Mouse (Mus musculus) forebrain, embryonic 16.5 days (tissue): Measurements from ENCODE around the gene Pfpl. TPM values are rescaled to one million over a fixed set of nuclear protein-coding genes. Genes with fewer than 3 reads are reported as not detected.

ENCODE experiments used
- ATAC-seq: fragments of 200-750 bp; cut with Nextera tagmentation; 2 replicates; pipeline ENCODE4 v1.8.0; 2017; ENCODE audit warnings: mild to moderate bottlenecking, moderate library complexity
- H3K27ac ChIP-seq: fragments of 300-500 bp; sonication (generic); 2 replicates; pipeline ENCODE4 v1.5.1; 2014; ENCODE audit warnings: low read length, control low read depth
- H3K27me3 ChIP-seq: fragments of 300-500 bp; sonication (generic); replicated peaks from 2 replicates; pipeline ENCODE4 v1.6.1; 2014; ENCODE audit warnings: low read length; ENCODE audit not compliant: control insufficient read depth, insufficient read depth
- H3K36me3 ChIP-seq: fragments of 300-500 bp; sonication (generic); 2 replicates; pipeline ENCODE4 v1.6.1; 2014; ENCODE audit not compliant: control insufficient read depth, insufficient read depth
- H3K4me1 ChIP-seq: fragments of 300-500 bp; sonication (generic); replicated peaks from 2 replicates; pipeline ENCODE4 v1.6.1; 2014; ENCODE audit warnings: low read length; ENCODE audit not compliant: control insufficient read depth, insufficient read depth
- H3K4me2 ChIP-seq: fragments of 300-500 bp; sonication (generic); 2 replicates; pipeline ENCODE4 v1.6.1; 2014; ENCODE audit warnings: mild to moderate bottlenecking, low read length, control low read depth
- H3K4me3 ChIP-seq: fragments of 300-500 bp; sonication (generic); replicated peaks from 2 replicates; pipeline ENCODE4 v1.5.1; 2014; ENCODE audit warnings: mild to moderate bottlenecking, low read length, control low read depth
- H3K9ac ChIP-seq: fragments of 300-500 bp; sonication (generic); replicated peaks from 2 replicates; pipeline ENCODE4 v1.6.1; 2014; ENCODE audit warnings: low read depth, low read length, control low read depth
- H3K9me3 ChIP-seq: fragments of 300-500 bp; sonication (generic); 2 replicates; pipeline ENCODE4 v1.6.1; 2016; ENCODE audit warnings: low read length; ENCODE audit not compliant: control insufficient read depth
- WGBS: fragments of 180-500 bp; shearing (Covaris S2); extraction: QIAGEN DNeasy Blood & Tissue Kit; methylation state at CpG from one replicate; pipeline ENCODE4 v1.1.7; 2014; 5-methylcytosine and 5-hydroxymethylcytosine counted together
- polyA plus RNA-seq: library from polyadenylated mRNA; unstranded; fragments of >200 nt; fragmentation: Nextera tagmentation; extraction: Ambion mirVana; gene quantifications from 2 replicates; pipeline ENCODE4 v1.2.1, GENCODE M21; 2015

Gene Pfpl
- polyA plus RNA-seq, 1 experiment from 2014 or later, result not detected

GRCm38 (mm10) chr19:12473201-12473641 lies 45.5 kb downstream of the Pfpl start:
- H3K9ac ChIP-seq, result no peak overlapping the region
- 88% methylated on average over 4 of the region's 4 CpGs for WGBS
- no peak overlapping the region for H3K27ac ChIP-seq
- H3K4me1 ChIP-seq, result peaks cover 9% of the 10 kb centered on the region
- H3K27me3 ChIP-seq, result no peaks in the 10 kb centered on the region
- H3K9me3 ChIP-seq, result no peaks in the 10 kb centered on the region
- no peak overlapping the region for H3K4me2 ChIP-seq
- peaks cover 6% of the 10 kb centered on the region for H3K36me3 ChIP-seq
- no peak overlapping the region for H3K4me3 ChIP-seq
- no peak for ATAC-seq

DNA sequence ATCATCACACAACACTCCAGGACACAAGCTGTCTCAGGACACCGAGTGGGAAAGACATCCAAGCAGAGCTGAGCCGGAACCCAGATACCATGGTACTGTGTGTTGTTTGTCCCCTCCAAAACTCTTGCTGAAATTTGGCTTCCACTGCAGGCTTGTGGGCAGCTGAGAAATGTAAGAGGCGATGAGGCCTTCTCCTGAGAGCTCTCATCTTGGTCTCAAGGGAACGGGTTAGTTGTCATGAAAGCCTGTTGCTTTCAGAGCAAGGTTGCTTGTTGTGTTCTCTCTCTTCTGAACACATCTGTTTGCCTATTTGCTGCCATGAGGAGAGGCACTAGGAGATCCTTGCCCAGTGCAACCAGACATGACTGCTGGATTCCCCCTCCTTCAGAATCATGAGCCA lies 46.2 kb downstream of the Pfpl start:
- Histone ChIP-seq H3K4me3 (no peak overlapping the region), H3K4me2 (no peak overlapping the region), H3K4me1 (peaks cover 9% of the 10 kb centered on the region), H3K9ac (no peak overlapping the region), H3K27me3 (no peaks in the 10 kb centered on the region), H3K27ac (no peak overlapping the region), H3K36me3 (peaks cover 5% of the 10 kb centered on the region), H3K9me3 (no peaks in the 10 kb centered on the region)
- no peak for ATAC-seq
- 93% methylated on average over 4 of the region's 4 CpGs for WGBS

DNA sequence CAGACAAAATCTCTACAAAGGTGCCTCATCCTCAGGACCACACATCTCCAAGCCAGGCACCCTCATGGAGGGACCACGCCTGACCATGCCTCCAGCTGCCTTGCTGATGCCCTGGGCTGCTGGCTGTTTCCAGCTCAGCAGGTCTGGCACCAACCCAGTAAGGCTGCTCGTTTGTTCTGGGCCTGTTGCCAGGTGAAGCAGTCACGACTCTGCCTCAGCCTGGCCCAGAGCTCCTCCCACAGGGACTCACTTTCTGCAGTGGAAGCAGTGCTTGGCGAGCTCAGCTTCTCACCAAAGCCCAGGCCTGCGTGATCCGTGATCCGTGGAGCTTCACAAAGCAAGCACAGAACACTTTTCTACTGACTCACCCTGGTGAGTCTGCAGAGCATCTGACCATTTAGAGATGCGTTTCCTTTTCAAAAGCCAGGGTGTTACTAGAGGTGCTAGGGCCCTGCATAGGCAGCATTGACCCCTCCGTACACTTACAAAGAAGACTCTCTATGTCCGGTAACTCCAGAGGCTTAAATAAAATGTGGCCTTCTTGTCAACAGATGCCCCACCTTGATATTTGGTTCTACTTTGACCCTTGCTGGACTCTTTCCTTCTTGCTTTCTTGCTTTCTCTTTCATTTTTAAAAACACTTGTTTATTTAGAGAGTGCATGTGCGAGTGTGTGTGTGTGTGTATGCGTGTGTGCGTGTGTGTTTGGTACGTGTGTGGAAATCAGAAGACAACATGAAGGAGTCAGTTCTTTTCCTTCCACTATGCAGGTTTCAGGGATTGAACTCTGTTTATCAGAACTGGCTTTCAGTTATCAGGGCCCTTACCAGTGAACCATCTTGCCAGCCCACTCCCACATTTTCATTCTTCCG lies 47.9 kb downstream of the Pfpl start:
- ATAC-seq, result peak; percentile 96

DNA sequence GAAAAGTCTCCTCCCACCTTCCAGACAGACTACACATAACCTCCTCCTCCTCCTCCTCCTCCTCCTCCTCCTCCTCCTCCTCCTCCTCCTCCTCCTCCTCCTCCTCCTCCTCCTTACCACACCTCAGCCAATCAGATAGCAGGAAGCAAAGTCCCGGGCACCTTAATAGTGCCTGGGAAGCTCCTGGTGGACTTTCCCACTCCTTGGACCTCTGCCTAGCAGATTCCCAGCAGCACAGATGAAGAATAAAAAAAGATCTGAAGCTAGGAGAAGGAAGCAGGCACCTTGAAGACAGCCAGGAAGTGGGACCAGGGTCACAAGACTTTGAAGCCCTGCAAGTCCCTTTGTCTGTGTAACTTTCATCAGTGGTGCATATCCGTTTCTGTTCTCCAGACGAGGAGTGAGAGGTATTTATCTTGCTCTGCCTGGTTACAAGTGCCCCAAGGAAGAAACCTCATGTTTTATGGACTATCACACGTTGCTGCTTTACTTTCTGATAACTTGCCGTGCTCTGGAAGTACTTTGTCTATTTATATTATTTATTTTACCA lies 49.1 kb downstream of the Pfpl start:
- no peak for ATAC-seq
- Histone ChIP-seq H3K4me2 (no peak overlapping the region), H3K9me3 (no peaks in the 10 kb centered on the region), H3K36me3 (peaks cover 7% of the 10 kb centered on the region; the same call in 1 of the 2 replicates), H3K27me3 (no peaks in the 10 kb centered on the region), H3K4me3 (no peak overlapping the region), H3K4me1 (peaks cover 9% of the 10 kb centered on the region), H3K27ac (no peak overlapping the region), H3K9ac (no peak overlapping the region)
- WGBS, result 67% methylated on average over 5 of the region's 5 CpGs

More for the DNA sequence above, 47.9 kb downstream of the Pfpl start:
- 50% methylated on average over 15 of the region's 15 CpGs for WGBS
- Histone ChIP-seq H3K9ac (no peak overlapping the region), H3K9me3 (no peaks in the 10 kb centered on the region), H3K4me3 (no peak overlapping the region), H3K27ac (peak overlapping the region; percentile 41; the same call in 1 of the 2 replicates), H3K4me1 (peaks cover 9% of the 10 kb centered on the region), H3K36me3 (no peaks in the 10 kb centered on the region; the same call in 1 of the 2 replicates), H3K4me2 (no peak overlapping the region), H3K27me3 (no peaks in the 10 kb centered on the region)

GRCm38 (mm10) chr19:12478369-12478768 lies 50.7 kb downstream of the Pfpl start:
- no peak for ATAC-seq
- 94% methylated on average over 6 of the region's 6 CpGs for WGBS
- no peak overlapping the region for H3K4me2 ChIP-seq
- H3K4me1 ChIP-seq, result peaks cover 9% of the 10 kb centered on the region
- no peaks in the 10 kb centered on the region for H3K9me3 ChIP-seq
- H3K9ac ChIP-seq, result no peak overlapping the region
- no peak overlapping the region for H3K27ac ChIP-seq
- H3K27me3 ChIP-seq, result no peaks in the 10 kb centered on the region
- no peak overlapping the region for H3K4me3 ChIP-seq
- peaks cover 14% of the 10 kb centered on the region for H3K36me3 ChIP-seq

Other genes starting within 250 kb of the Pfpl start
- gene Olfr1431, start 227.3 kb upstream of the Pfpl start, polyA plus RNA-seq, result not detected in 2 replicates
- gene Olfr1432, start 195.3 kb upstream of the Pfpl start, polyA plus RNA-seq, result not detected in 2 replicates
- not detected in 2 replicates for gene Olfr262, start 186.2 kb upstream of the Pfpl start, polyA plus RNA-seq
- not detected in 2 replicates for gene Olfr235, start 166.9 kb upstream of the Pfpl start, polyA plus RNA-seq
- not detected in 2 replicates for gene Olfr1434, start 148.1 kb upstream of the Pfpl start, polyA plus RNA-seq
- gene Olfr1436, start 128.8 kb upstream of the Pfpl start, polyA plus RNA-seq, result not detected in 2 replicates
- not detected in 2 replicates for gene Olfr1437, start 102.8 kb upstream of the Pfpl start, polyA plus RNA-seq
- gene Olfr1438-ps1, start 92.0 kb upstream of the Pfpl start, polyA plus RNA-seq, result not detected in 2 replicates
- gene Olfr1440, start 40.6 kb upstream of the Pfpl start, polyA plus RNA-seq, result not detected in 2 replicates
- not detected in 2 replicates for gene Olfr1441, start 10.5 kb upstream of the Pfpl start, polyA plus RNA-seq
- gene Mpeg1, start 32.9 kb downstream of the Pfpl start, polyA plus RNA-seq, result 0.39 and 0.47 TPM in 2 replicates
- gene Dtx4, start 73.5 kb downstream of the Pfpl start, polyA plus RNA-seq, result 20.3 and 21.3 TPM in 2 replicates
- 7.7 and 9.8 TPM in 2 replicates for gene Fam111a, start 117.8 kb downstream of the Pfpl start, polyA plus RNA-seq
- 0.21 TPM in 1 of 2 replicates, not detected in the other for gene Gm4952, start 172.1 kb downstream of the Pfpl start, polyA plus RNA-seq
- gene Glyat, start 205.4 kb downstream of the Pfpl start, polyA plus RNA-seq, result not detected in 2 replicates
- not detected in 2 replicates for gene Olfr1442, start 242.5 kb downstream of the Pfpl start, polyA plus RNA-seq